Mouse (Mus musculus) T-helper 2 cell (primary cell): ENCODE data around the gene Ap1s1.

Experiments used
- in situ Hi-C: fragments of 300-600 bp; cut with MboI, MseI; formaldehyde crosslinking; loops from one replicate; pipeline ENCODE4 v1.15.1; 2025; ENCODE audit warnings: high pct_unique_total_duplicates

The Ap1s1 gene

DNA sequence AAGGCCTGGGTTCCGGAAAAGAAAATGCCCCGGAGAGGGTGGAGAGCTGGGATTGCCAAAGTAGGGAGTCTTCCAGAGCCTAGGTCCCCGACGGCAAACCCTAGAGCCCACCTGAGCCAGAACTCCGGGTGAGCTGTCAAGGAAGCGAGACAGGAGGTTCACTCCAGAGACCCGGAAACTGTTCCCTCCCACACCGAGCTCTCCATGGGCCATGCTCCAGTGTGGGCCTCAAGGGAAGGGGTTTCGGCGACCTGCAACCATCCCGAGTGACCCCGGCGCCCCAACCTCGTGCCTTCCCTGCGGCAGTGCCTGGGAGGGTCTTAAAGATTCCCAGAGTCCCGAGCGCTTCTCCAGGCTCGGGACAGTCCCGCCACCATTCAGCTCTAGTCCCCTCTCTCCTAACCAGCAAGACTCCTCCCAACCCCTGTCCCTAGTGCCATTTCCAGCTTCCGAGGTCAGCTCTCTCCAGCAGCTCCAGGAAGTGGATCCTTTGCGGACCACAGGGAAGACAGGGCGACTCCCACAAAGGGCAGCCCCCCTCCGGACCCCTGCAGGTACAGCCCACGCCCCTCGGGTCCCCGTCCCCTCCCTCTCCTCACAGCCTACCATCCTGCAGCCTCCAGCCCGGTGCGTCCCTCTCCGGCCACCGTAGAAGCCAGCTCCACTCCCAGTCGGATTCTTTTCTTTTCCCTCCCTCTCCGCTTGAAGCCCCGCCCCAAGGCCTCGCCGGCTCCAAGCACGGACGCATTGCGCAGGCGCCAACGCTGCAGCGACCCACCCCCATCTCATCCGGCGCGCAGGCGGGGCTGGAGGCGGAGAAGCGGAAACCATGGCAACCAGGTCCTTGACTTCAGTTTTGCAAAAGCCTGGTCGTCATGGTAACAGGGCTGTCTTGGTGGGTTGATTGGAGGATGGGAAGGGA is at the start of gene Ap1s1:
TSS of gene Ap1s1 (minus strand) at position 734 of the 922 bp plus-strand sequence.
- in situ Hi-C loops: loop anchor here (10.0 kb wide), 1 partner anchor 911 kb away; the partner anchor contains the start of genes Alkbh4 and Lrwd1

DNA sequence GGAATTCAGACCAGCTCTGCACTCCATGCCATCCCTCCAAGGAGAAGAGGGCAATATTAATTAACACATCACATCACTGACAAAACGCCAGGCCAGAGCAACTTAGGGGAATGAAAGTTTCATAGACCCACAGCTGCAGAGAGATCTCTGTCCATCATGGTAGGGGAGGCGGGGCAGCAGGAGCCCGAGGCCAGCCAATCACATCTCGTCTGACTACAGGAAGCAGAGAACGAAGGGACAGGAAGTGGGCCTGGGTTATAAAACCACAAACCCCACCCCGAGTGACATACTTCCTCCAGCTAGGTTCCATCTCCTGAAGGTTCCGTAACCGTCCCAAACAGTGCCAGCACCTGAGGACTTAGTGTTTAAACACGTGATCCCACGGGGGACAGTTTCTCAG is 49.2 kb upstream of the Ap1s1 start:
- in situ Hi-C loops: no loop called here

DNA sequence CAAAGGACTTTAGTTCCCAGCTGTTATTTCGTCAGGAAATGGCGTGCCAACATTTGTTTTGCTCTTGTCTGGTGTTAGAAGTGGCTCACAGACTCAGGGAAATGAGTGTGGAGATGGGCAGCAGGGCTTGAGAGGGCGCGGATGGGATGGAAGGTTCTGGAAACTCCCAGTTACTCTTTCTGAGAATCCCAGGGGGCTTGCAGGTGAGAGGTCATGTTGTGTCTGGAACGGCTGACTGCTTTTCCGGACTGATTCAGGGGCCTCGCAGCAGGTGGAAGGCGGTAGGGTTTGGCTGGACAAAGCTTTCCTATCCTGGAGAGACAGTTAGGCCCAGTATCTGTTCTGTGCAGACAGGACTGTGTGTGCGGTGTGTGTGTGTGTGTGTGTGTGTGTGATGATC is 47.8 kb upstream of the Ap1s1 start:
- in situ Hi-C loops: no loop called here

DNA sequence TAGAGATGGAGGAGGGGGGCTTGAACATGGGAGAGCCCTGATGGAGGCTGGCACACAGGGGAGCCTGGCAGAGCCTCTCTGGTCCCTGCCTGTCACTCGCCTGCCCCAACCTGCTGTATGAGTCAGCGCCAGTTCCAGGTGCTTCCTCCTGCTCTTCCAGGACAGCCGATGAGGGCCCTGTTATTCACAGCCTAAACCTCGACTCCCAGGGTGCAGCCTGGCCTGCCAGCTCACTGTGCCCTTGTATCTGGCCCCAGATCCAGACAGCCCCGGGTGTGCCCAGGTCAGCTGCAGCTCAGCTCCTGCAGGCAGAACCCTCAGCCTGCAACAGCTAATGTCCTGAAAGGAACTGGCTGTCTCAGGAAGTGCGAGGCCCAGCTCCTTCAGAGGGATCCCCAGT is 45.6 kb upstream of the Ap1s1 start:
- in situ Hi-C loops: no loop called here

DNA sequence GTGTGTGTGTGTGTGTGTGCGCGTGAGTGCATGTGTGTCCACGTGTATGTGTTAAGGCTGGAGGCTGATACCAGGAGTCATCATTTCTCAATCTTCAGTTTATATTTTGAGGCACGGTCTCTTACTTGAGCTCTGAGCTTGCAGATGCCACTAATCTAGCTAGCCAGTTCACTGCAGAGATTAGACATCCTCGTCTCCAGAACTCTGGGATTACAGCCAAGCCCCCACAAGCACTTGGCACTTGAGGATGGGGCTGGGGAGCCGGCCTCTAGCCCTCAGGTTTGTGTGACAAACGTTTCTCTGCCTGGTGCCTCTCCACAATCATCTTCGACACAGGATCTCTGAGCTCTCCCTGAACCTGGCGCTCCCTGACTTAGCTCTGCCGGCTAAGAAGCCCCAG is 44.9 kb upstream of the Ap1s1 start:
- in situ Hi-C loops: no loop called here

DNA sequence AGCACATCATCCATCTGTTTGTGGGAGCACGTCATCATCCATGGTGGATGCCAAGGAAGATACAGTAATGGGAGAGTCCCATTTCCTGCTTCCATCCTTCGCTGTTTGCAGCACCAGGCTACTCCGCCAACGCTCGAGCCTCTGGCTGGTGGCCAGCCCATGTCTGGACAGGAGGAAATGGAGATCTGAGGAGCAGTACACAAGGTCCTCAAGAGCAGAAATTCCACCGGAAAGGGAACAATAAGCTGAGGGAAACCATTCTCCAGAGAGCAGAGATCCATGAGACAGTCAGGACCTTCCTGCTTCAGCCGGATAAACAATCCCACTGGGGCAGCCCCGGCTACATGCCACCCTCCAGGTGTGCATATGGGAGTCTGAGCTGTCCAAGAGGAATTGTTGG is 41.5 kb upstream of the Ap1s1 start:
- in situ Hi-C loops: no loop called here

DNA sequence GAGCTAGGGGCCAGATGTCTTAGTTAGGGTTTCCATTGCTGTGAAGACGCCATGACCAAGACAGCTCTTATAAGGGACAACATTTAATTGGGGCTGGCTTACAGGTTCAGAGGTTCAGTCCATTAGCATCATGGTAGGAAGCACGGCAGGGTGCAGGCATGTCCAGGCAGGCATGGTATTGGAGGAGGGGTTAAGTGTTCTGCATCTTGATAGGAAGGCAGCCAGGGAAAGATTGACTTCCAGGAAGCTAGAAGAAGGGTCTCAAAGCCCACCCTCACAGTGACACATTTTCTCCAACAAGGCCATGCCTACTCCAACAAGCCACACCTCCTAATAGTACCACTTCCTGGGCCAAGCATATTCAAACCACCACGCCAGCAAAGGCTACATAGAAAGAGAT is 39.8 kb upstream of the Ap1s1 start:
- in situ Hi-C loops: no loop called here

DNA sequence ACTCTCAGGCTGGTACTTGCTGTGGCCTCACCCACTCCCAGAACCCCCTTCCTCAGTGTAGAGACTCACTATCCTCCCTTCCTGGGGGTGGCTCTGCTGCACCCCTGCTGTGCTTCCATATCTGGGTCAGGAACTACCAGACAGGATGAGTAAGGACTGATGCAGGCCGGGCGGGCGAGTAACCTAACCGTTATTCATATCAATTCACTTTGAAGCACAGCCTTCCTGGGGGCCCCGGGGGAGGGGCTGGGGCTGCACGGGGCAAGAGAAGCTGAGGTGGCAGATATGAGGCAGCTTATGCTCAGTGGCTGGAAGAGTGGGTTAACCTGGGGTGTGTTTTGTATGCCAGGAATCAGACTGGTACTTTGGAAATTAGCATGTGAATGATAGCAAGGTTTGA is 39.1 kb upstream of the Ap1s1 start:
- in situ Hi-C loops: no loop called here

DNA sequence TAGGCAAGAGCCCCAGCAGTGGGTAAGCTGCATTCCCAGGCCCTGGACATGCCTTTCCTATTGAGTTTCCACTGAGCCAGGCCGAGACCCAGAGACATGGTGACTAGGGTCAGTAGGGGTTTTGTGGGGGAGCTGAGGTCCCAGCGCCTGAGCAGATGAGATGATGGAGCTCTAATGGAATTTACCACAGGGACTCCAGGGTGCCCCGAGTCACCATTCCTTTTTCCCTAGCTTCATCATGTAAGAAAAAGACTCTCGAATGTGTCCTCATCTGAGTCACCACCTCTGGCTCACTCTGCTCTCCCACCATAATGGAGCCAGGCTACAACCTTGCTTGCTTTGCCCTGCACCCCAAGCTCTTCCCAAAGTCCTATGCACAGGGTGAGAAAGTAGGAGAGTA is 37.1 kb upstream of the Ap1s1 start:
- in situ Hi-C loops: no loop called here

DNA sequence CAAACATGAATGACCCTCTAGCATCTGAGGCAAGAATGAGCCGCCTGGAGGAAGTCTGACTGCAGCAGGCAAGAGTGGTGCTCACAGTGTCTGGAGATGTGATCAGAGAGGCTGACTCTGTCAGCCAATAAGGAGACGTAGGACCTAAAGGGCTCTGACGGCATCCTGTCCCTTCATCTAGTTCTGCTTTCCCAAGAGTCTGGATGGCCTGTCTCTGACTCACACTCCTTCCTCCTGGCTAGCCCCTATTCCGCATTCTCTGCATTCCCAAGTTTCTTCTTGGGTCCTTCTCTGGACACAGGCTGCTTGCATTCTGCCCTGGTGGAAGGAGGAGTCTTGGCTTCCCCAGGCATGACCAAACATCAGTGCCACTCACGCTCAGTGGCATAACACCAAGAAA is 33.9 kb upstream of the Ap1s1 start:
- in situ Hi-C loops: no loop called here

DNA sequence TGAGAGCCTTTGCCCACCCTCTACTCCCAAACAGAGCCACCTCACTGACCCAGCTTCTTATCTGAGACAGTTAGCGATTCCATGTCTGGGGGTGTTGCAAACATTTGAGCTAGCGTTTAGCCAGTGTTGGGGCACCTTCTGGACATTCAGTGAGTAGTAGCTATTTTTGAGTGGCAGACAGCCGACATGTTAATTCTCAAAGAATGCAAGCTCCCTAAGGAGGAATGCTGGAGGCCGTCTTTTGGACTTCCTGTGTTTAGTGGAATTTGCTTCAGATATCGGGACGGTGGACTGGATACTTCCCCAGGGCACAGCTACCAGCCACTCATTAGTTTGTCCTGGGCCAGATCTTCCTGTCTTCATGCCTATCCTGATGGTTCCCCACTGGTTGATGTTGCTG is 32.7 kb upstream of the Ap1s1 start:
- in situ Hi-C loops: no loop called here

DNA sequence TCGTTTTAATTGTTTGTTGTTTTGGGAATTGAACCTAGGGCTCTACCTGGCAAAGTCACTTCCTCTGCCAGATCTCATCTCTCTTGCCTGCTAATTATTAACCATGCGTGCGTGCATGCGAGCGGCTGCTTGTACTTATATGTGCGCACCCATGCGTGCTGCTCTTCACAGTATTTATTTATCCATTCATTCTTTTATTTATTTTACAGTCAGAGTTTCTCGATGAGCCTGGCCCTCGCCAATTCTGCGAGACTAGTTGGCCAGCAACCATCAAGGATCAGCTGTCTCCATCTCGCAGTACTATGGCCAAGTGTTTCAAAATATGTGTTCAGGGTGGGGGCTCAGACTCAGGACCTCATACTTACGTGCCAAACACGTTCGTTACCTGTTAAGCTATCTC is 32.1 kb upstream of the Ap1s1 start:
- in situ Hi-C loops: no loop called here

DNA sequence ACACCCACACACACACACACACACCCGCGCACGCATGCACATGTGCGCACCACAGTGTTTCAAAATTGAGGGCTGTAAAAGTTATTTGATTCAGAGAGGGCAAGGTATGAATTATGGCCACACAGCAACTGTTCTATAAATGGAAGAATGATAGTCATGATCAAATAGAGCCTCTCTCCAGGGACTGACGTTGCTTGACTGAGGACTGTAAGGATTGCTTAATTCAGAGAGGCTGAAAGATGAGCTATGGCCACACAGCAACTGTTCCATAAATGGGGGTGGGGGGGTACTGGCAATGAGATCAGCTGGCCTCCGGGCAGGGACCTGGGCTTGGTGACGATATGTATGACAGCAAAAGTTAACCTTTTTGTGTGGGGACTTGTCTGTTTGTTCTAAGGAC is 31.3 kb upstream of the Ap1s1 start:
- in situ Hi-C loops: no loop called here

DNA sequence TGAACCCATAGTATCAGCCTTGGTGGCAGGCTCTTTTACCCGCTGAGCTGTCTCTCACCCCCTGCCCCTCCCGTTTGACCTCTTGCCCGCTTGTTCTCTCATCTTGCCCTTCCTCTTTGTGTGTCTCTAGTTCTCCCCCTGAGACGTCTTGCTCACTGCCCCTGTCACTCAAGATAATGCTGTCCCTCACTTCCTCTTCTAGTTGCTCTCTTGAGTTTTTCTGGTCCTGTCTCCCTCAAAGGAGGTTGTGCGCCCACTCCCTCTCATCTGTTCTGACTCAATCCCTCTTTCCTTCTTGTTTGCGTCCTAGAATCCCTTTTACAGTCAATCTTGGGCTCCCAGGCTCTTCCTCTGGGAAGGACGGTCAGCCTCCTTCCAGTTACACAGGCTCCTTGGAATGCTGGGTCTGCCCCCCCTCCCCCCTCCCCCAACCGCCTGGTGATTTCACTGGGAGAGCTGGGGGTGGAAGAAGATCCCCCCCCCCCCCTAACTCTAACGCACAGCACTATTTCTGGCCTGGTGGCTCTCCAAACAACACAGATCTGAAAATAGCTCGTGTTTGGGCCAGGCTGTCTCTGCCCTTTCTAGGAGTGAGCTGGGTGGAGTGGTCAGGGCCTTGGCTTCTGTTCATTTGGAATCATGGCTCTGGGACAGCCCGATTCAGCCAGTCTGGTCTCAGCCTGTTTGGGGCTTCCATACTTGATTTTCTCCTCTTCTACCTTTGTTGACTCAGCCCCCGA is 30.4 kb upstream of the Ap1s1 start:
- in situ Hi-C loops: no loop called here

DNA sequence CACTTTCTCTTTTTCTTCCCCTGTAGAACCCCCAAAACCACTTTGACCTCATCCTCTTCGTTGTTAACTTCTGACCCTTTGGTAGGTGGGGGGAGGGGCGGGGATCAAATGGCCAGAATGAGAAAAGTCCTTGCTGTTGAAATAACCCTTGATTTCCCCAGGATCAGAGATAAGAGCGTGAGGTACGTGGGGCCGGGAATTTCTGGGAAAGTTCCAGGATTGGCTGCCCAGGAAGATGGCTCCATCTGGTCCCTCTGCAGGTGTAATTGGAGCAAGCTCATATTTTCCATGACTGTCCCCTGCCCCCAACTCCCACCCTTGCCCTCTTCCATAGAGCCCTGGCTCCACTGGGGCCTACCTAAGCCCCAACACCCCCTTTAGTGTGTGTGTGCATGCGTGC is 29.8 kb upstream of the Ap1s1 start:
- in situ Hi-C loops: no loop called here

DNA sequence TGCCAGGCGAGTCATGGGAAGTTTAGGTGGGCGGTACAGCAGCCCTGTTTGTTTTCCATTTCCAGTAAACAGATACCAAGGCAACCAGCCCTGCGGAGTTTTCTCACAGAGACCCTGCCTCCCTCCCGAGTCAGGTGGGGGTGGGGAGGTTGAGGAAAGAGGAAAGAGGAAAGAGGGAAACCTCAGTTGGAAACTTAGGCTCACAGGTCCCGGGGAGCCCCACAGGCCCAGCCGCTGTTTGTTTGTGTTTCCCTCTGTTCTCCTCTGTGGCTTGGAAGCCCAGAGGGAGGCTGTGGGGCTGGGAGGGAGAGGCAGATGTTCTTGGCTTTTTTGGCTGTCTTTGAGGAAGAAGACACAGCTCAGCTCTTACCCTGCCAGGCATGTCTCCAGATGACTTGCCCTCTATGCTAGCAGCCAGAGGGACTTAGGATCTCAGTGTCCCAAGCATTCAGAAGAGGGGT is 28.3 kb upstream of the Ap1s1 start:
- in situ Hi-C loops: no loop called here

DNA sequence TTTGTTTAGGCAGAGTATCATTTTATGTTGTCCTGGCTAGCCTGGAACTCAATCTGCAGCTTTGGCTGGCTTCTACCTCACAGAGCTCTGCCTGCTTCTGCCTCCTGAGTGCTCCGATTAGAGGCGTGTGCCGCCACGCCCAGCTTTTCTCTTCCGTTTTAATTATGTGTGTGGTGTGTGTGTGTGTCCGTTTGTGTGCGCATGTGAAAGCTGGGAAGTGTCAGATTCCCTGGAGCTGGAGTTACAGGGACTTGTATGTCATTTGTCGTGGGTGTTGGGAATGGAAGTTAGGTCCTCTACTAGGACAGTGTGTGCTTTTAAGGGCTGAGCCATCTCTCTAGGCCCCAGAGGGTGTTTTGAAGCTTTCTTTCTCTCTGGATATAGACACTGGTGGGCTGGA is 27.2 kb upstream of the Ap1s1 start:
- in situ Hi-C loops: no loop called here

DNA sequence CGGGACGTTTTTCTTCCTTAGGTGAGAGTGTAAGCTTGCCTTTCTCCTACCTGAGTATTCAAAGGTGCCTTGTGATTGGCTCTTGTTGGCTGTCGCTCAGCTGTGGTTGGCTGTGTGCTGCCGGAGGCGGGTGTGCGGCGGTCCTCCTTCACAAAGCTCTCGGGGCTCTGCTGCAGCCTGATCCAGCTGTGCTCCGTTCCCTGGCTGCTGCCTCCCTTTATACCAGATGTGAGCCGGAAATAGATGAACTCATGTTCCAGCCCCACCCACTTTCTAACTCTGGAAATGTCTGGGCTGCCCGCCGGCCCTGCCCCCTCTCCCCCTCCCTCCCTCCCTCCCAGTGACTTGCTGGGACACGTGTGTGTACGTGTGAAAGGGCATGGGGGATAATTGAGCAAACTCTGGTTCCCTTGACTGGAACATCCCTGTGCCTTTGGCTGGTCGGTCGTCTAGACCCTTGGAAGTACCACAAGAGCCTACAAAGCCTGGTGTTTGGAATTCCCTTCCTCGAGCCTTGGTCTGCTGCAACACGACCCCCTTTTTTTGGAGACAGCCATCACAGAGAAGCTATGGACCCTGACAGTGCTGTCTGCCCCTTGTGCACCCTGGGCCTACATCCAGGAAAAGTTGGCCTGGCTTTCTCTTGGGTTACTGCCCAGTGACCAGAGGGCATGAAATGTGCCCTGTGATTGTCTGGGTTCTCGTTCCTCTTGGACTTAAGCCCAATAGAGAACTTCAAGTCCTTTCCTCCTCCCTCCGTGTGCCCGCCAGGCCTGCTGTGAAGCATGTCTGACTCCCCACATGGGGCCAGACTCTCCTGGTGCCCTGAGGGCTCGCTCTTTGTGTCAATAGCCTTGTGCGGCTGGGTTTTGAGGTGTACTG is 26.4 kb upstream of the Ap1s1 start, which contains the start of gene Serpine1:
TSS of gene Serpine1 (minus strand) at position 190 of the 882 bp plus-strand sequence.
- in situ Hi-C loops: no loop called here

DNA sequence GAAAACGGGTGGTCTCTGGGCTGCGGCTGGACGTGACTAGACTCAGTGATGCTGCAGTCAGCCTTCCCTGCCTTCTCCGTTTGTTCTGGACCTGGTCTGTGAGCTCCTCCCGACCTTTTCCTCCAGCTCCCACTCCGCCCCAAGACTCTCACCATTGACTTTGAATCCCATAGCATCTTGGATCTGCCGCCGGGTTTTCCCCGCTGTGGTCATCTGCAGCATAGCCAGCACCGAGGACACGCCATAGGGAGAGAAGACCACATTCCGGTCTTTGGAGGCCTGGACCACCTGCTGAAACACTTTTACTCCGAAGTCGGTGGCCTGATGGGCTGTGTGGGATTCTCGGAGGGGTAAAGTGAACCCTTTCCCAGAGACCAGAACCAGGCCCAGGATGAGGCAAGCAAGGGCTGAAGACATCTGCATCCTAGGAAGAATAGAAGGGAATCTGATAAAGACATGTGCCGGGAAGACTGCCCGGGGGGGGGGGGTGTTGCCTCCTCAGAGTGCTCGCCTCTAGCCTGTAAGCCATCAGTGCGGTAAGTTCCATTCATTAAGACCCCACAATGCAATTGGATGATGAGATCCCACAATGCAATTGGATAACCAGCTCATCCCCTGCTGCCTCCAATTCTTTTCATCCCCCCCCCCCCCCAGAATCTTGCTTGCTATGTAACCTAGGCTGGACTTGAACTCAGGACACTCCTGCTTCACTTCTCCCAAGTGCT is 25.1 kb upstream of the Ap1s1 start:
- in situ Hi-C loops: no loop called here

DNA sequence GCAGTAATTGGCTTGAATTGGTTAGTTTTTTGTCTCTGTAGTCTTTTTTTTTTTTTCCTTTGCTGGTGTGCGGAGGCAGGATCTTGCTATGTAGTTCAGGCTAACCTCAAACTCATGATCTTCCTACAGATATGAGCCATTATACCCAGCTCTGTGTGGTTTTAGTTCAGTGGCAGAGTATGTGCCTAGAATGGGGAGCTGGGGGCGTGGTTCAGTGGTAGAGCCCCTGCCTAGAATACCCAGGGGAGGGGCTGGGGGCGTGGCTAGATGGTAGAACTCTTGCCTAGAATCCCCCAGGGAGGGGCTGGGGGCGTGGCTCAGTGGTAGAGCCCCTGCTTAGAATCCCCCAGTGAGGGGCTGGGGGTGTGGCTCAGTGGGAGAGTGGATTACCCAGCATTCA is 22.8 kb upstream of the Ap1s1 start:
- in situ Hi-C loops: no loop called here

DNA sequence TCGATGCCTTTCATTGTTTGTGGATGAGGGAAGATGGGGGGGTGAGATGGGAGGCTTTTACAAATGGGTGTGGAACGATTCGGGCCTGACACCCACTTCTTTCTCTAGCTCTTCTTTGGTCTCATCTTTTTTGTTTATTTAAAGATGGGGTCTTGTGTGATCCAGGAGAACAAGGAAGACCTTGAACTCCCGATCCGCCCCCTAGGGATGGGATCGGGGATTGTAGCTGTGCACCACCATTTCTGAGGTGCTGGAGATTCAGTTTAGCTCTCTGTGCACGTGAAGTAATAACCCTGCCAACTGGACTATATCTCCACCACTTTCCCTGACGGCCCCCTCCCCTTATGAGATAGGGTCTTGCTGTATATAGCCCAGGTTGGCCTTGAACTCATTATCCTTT is 20.0 kb upstream of the Ap1s1 start:
- in situ Hi-C loops: no loop called here
